Mouse (Mus musculus) midbrain, embryonic 11.5 days (tissue): ENCODE measurements around the gene Gnb3. TPM values are rescaled to one million over a fixed set of nuclear protein-coding genes. Genes with fewer than 3 reads are reported as not detected.

Experiments used
- ATAC-seq: fragments of 200-750 bp; cut with Nextera tagmentation; 2 replicates; pipeline ENCODE4 v1.8.0; 2017; ENCODE audit warnings: moderate TSS enrichment, moderate library complexity; ENCODE audit not compliant: low FRiP score
- DNase-seq: peaks from one replicate; pipeline ENCODE4 v3.0.0; 2015; ENCODE audit warnings: low spot score; ENCODE audit errors: missing footprints
- H3K27ac ChIP-seq: fragments of 300-500 bp; sonication (generic); 2 replicates; pipeline ENCODE4 v1.5.1; 2014; ENCODE audit warnings: low read depth, low read length
- H3K27me3 ChIP-seq: fragments of 300-500 bp; sonication (generic); 2 replicates; pipeline ENCODE4 v1.6.1; 2014; ENCODE audit warnings: mild to moderate bottlenecking, low read length, moderate library complexity, mixed read lengths; ENCODE audit not compliant: control insufficient read depth, insufficient read depth
- H3K36me3 ChIP-seq: fragments of 300-500 bp; sonication (generic); 2 replicates; pipeline ENCODE4 v1.6.1; 2014; ENCODE audit warnings: mild to moderate bottlenecking, low read length, moderate library complexity, mixed read lengths; ENCODE audit not compliant: control insufficient read depth, insufficient read depth
- H3K4me1 ChIP-seq: fragments of 300-500 bp; sonication (generic); 2 replicates; pipeline ENCODE4 v1.6.1; 2014; ENCODE audit warnings: low read length; ENCODE audit not compliant: control insufficient read depth, insufficient read depth
- H3K4me2 ChIP-seq: fragments of 300-500 bp; sonication (generic); 2 replicates; pipeline ENCODE4 v1.6.1; 2014; ENCODE audit warnings: mild to moderate bottlenecking, moderate library complexity
- H3K4me3 ChIP-seq: fragments of 300-500 bp; sonication (generic); 2 replicates; pipeline ENCODE4 v1.5.1; 2014; ENCODE audit warnings: low read depth, low read length
- H3K9ac ChIP-seq: fragments of 300-500 bp; sonication (generic); 2 replicates; pipeline ENCODE4 v1.6.1; 2014; ENCODE audit warnings: low read length
- H3K9me3 ChIP-seq: fragments of 300-500 bp; sonication (generic); 2 replicates; pipeline ENCODE4 v1.6.1; 2016; ENCODE audit warnings: low read length; ENCODE audit not compliant: control insufficient read depth
- WGBS: fragments of 180-500 bp; shearing (Covaris S2); extraction: QIAGEN DNeasy Blood & Tissue Kit; methylation state at CpG from one replicate; pipeline ENCODE4 v1.1.7; 2014; 5-methylcytosine and 5-hydroxymethylcytosine counted together
- polyA plus RNA-seq: library from polyadenylated mRNA; unstranded; fragments of >200 nt; fragmentation: Nextera tagmentation; extraction: Ambion mirVana; gene quantifications from 2 replicates; pipeline ENCODE4 v1.2.1, GENCODE M21; 2014

Gnb3 gene
- polyA plus RNA-seq, 1 experiment from 2014 or later = 3.8 TPM

DNA sequence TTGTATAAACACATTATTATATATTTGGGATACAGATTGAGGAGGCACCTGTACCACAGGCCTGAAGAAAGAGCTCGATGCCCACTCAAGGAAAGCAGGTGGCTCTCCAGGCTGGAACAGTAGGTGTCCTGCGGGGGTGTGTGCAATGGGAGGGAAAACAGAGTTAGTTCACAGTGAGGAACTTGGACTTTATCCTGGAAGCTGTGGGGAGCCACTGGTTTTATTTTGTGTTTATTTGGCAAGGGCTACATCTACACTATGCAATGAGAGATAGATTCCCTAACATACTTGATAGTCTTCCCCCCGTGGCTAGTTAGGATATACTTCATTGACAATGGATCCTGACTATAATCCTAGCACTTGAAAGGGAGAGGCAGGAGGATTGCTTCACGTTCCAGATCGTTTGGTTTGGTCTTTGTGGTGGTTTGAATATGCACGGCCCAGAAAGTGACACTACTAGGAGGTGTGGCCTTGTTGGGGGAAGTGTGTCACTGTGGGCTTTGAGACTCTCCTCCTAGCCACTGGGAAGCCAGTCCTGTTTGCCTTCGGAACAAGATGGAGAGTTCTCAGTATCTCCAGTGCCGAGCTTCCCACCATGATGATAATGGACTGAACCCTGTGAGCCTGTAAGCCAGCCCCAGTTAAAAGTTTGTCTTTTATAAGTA, 53.2 kb downstream of the Gnb3 start:
- Histone ChIP-seq H3K4me2 (no peak overlapping the region), H3K27me3 (no peaks in the 10 kb centered on the region), H3K36me3 (no peaks in the 10 kb centered on the region), H3K27ac (no peak overlapping the region), H3K9ac (no peak overlapping the region), H3K9me3 (no peaks in the 10 kb centered on the region), H3K4me1 (no peaks in the 10 kb centered on the region), H3K4me3 (no peak overlapping the region)
- no peak for ATAC-seq
- DNase-seq = no peak
- 58% methylated on average over 8 of the region's 8 CpGs for WGBS

Other genes with a start within 250 kb of the Gnb3 start
- gene C1s2, start 204.2 kb downstream of the Gnb3 start, polyA plus RNA-seq = not detected in 2 replicates
- 30.9 and 32.3 TPM in 2 replicates for gene Lpcat3, start 177.2 kb downstream of the Gnb3 start, polyA plus RNA-seq
- 215 and 219 TPM in 2 replicates for gene Emg1, start 128.1 kb downstream of the Gnb3 start, polyA plus RNA-seq
- gene Phb2, start 127.9 kb downstream of the Gnb3 start, polyA plus RNA-seq = 343 and 353 TPM in 2 replicates
- 5.1 and 6.3 TPM in 2 replicates for gene Ptpn6, start 101.6 kb downstream of the Gnb3 start, polyA plus RNA-seq
- 532 and 550 TPM in 2 replicates for gene Grcc10, start 98.9 kb downstream of the Gnb3 start, polyA plus RNA-seq
- gene Gm45234, start 84.3 kb downstream of the Gnb3 start, polyA plus RNA-seq = not detected in 2 replicates
- 8.2 and 8.4 TPM in 2 replicates for gene Atn1, start 83.8 kb downstream of the Gnb3 start, polyA plus RNA-seq
- 4.5 and 6.6 TPM in 2 replicates for gene Eno2, start 70.6 kb downstream of the Gnb3 start, polyA plus RNA-seq
- 1.1 and 1.8 TPM in 2 replicates for gene Lrrc23, start 60.5 kb downstream of the Gnb3 start, polyA plus RNA-seq
- gene Spsb2, start 31.6 kb downstream of the Gnb3 start, polyA plus RNA-seq = 3.7 and 4.8 TPM in 2 replicates
- gene Tpi1, start 26.0 kb downstream of the Gnb3 start, polyA plus RNA-seq = 619 and 639 TPM in 2 replicates
- 139 and 143 TPM in 2 replicates for gene Usp5, start 10.8 kb downstream of the Gnb3 start, polyA plus RNA-seq
- 225 and 244 TPM in 2 replicates for gene Cdca3, start 10.7 kb downstream of the Gnb3 start, polyA plus RNA-seq
- 7.8 and 7.9 TPM in 2 replicates for gene P3h3, start 17.5 kb upstream of the Gnb3 start, polyA plus RNA-seq
- gene Gpr162, start 23.7 kb upstream of the Gnb3 start, polyA plus RNA-seq = 1.6 and 2.1 TPM in 2 replicates
- gene Cd4, start 47.9 kb upstream of the Gnb3 start, polyA plus RNA-seq = not detected in 2 replicates
- gene Lag3, start 71.4 kb upstream of the Gnb3 start, polyA plus RNA-seq = 0.88 and 2.4 TPM in 2 replicates
- gene Ptms, start 79.8 kb upstream of the Gnb3 start, polyA plus RNA-seq = 258 and 288 TPM in 2 replicates
- 430 and 435 TPM in 2 replicates for gene Mlf2, start 91.1 kb upstream of the Gnb3 start, polyA plus RNA-seq
- gene Cops7a, start 125.3 kb upstream of the Gnb3 start, polyA plus RNA-seq = 105 and 112 TPM in 2 replicates
- gene Pianp, start 156.4 kb upstream of the Gnb3 start, polyA plus RNA-seq = 1.2 and 1.6 TPM in 2 replicates
- 9.3 and 9.9 TPM in 2 replicates for gene Zfp384, start 168.9 kb upstream of the Gnb3 start, polyA plus RNA-seq
- 139 and 146 TPM in 2 replicates for gene Ing4, start 199.5 kb upstream of the Gnb3 start, polyA plus RNA-seq
- gene Acrbp, start 209.4 kb upstream of the Gnb3 start, polyA plus RNA-seq = 9.2 and 10.8 TPM in 2 replicates
- gene Lpar5, start 227.6 kb upstream of the Gnb3 start, polyA plus RNA-seq = 0.11 TPM in 1 of 2 replicates, not detected in the other